Mouse (Mus musculus) layer of hippocampus, adult 9-11 months (tissue): ENCODE measurements around the gene Mmgt1.

ENCODE experiments used
- DNase-seq: peaks from one replicate; pipeline ENCODE4 v3.0.0; 2022

Gene Mmgt1

GRCm38 (mm10) chrX:56597887-56598640, at the start of gene Mmgt1:
Gene Mmgt1, minus strand, starts transcription at chrX:56598069.
- DNase-seq: peak; percentile 96

GRCm38 (mm10) chrX:56640066-56640465, 42.2 kb upstream of the Mmgt1 start:
- no peak for DNase-seq

DNA sequence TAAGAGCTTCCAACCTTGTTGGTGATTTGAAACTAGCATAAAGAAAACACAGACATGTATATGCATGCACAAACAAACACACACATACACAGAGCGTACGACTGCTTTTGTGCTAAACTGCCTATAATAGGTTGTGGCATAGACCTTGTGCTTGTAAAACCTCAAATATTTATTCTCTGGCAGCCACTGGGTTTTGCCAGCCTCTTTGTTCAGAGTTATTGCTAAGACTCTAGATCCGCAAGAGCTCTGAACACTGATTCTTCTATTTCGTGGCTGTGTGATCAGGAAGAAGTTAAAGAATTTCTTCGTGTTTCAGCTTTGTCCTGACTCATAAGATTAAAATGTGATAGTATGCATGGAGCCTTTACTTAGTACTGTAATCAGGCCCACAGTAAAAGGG, 38.3 kb upstream of the Mmgt1 start:
- DNase-seq: no peak

DNA sequence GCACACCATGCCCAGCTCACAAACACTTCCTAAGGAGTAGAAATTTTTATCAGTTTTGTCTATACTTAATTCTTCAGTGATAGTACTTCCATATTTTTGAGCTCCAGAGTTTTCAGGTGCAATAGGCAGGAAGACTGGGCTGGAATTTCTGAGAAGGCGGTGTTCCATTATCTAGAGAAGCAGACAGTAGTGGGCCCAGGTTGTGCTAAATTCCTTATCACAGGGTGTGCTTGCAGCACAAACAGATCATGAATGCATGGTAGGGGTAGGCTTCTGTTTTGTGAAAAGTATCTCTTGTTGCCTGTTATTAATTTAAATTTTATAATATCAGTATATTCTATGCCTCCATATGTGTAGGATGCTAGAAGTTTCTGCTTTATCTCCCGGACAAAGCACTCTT, 17.4 kb upstream of the Mmgt1 start:
- DNase-seq: no peak

GRCm38 (mm10) chrX:56610318-56610694, 12.4 kb upstream of the Mmgt1 start:
- no peak for DNase-seq

GRCm38 (mm10) chrX:56609623-56610317, 11.9 kb upstream of the Mmgt1 start, which contains the start of gene Slc9a6:
Gene Slc9a6, plus strand, starts transcription at chrX:56609757.
- DNase-seq: peak; percentile 79

DNA sequence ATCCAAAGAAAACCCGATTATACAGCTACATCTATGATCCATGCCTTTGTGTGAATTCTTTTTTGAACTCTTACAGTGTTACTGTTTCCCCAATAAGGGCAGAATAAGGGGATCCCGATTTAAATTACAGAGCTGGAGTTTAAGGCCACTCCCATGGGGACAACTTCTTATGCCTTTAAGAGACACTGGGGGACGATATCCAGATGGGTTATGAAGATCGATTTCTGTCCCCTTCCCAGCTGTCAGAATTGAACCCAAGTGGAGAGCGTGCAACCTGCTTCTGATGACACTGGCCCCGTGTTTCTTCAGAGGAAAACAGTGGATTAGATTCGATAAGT, 11.4 kb upstream of the Mmgt1 start:
- DNase-seq: no peak

DNA sequence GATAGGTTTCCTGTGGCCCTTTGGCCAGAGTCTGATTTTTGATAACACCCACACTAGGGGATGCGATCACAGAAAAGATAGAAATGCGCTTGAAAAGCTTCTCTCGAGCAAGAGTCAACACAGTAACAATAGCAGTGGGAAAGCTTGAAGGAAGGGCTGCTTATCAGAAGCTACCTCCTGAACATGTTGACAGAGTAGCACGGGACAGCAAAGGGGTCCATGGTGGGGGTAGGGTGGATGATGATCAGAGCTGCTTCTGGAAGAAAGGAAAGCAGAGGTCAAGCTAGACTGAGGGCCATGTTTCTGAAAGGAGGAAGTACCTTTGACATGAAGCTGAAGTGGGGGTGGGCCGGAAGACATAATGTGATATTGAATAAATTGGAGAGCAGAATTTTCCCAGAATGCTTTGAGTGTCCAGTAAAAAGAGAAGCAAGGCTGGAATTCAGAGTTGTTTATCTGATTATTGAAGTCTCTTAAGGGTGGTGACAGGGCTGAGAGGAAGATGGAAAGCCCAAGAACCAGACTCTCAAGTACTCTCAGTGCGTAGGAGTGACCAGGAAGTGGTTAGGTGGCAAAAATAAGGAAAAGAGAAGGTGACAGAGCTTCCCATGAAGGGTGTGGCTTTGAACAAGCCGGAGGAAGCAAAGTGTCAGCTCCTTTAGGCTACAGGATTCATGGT, 9.3 kb upstream of the Mmgt1 start:
- DNase-seq: no peak

- DNase-seq: no peak
Observed at GRCm38 (mm10) chrX:56606536-56606935, 8.7 kb upstream of the Mmgt1 start.

DNA sequence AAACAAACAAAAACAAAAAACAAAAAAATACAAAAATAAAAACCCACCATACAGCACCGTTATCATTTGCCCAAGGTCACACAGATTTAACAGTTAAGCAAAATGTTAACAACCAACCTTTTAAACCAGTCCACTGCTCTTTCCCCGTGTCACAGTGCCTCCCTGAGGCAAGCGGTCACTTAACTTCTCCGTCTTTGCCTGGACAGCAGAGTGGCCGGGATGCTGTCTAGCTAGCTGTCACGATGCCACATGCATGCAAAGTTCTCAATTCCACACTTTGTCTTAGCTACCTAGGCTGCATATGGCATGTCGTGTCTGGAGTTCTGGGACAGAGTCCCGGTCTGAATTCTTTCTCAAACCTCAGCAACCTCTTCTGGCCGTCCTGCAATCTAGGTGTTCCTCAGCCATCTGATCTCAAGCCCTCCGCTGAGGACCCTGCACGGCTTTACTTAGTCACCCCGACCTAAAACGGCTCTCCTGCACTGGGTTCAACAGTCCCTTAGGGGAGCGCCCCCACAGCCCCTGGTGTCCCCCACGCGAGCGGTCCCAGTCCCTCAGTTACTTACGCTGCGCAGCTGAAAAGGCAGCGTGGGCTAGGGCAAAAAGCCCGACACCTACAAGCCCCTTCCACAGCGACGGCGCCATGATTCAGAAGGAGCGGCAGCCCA, 516 bp downstream of the Mmgt1 start:
- no peak for DNase-seq

DNA sequence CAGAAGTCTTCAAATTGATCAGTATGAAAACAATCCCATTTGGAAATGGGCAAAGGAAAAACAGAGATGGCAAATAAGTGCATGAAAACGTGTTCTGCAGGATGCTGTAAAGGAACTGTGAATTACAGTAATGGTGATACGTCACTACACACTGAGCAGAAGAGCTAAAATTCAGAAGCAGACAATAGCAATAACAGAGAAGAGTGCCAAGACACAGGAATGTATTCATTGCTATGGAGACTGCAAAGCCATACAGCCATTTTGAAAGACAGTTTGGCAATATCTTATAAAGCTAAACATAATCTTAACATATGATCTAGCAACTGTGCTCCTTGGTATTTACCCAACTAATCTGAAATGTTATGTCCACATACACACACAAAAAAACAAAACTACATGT, 19.7 kb downstream of the Mmgt1 start:
- DNase-seq: no peak

- no peak for DNase-seq
Observed at GRCm38 (mm10) chrX:56572465-56572864, 25.4 kb downstream of the Mmgt1 start.

DNA sequence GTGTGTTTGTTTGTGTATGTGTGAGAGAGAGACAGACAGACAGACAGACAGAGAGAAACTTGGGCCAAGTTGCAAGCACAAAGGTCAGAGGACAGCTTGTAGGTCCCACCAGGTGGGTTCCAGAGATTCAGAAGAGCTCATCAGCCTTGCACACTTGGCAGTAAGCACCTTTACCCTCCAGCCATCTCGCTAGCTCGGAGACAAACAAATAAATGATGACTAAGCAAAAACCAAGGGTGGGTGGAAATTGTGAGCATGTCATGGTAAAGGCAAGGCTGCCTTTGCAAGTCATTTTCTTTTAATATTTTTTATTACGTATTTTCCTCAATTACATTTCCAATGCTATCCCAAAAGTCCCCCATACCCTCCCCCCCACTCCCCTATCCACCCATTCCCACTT, 44.3 kb downstream of the Mmgt1 start:
- no peak for DNase-seq

GRCm38 (mm10) chrX:56549506-56549905, 48.4 kb downstream of the Mmgt1 start, which contains the start of gene Gm648:
Gene Gm648, minus strand, starts transcription at chrX:56549606.
- DNase-seq: no peak

GRCm38 (mm10) chrX:56537162-56537561, 60.7 kb downstream of the Mmgt1 start:
- DNase-seq: no peak
